Mouse (Mus musculus) thymus, adult 2 months (tissue): ENCODE measurements around the gene Cuedc2. TPM values are rescaled to one million over a fixed set of nuclear protein-coding genes. Genes with fewer than 3 reads are reported as not detected.

Experiments
- DNase-seq: peaks from one replicate; pipeline ENCODE4 v3.0.0; 2021
- H3K27ac ChIP-seq: fragments of 200-500 bp; 2 replicates; pipeline ENCODE4 v1.5.1; 2012; ENCODE audit warnings: low read length, control low read depth; ENCODE audit not compliant: control insufficient read depth, insufficient read depth
- H3K27me3 ChIP-seq: fragments of 200-500 bp; 2 replicates; pipeline ENCODE4 v1.6.1; 2012; ENCODE audit warnings: mild to moderate bottlenecking, low read length, moderate library complexity, mixed read lengths; ENCODE audit not compliant: control insufficient read depth, insufficient read depth
- H3K36me3 ChIP-seq: fragments of 200-500 bp; 2 replicates; pipeline ENCODE4 v1.6.1; 2012; ENCODE audit warnings: mild to moderate bottlenecking, low read length, moderate library complexity; ENCODE audit not compliant: control insufficient read depth, insufficient read depth
- H3K4me1 ChIP-seq: fragments of 200-500 bp; replicated peaks from 2 replicates; pipeline ENCODE4 v1.6.1; 2012; ENCODE audit warnings: low read length; ENCODE audit not compliant: control insufficient read depth, insufficient read depth
- H3K4me3 ChIP-seq: fragments of 200-500 bp; 2 replicates; pipeline ENCODE4 v1.5.1; 2012; ENCODE audit warnings: mild to moderate bottlenecking, low read length, control low read depth, moderate library complexity; ENCODE audit not compliant: control insufficient read depth, insufficient read depth
- CTCF ChIP-seq: fragments of 200-500 bp; IDR thresholded peaks from 2 replicates; pipeline ENCODE4 v1.5.1; 2012; ENCODE audit warnings: mild to moderate bottlenecking, control low read depth, low read length, moderate library complexity, borderline replicate concordance; ENCODE audit not compliant: control insufficient read depth, poor library complexity, insufficient read depth; ENCODE audit errors: extremely low read depth
- POLR2A ChIP-seq: fragments of 200-500 bp; IDR thresholded peaks from 2 replicates; pipeline ENCODE4 v1.6.1; 2012; ENCODE audit warnings: mild to moderate bottlenecking, low read length, control low read depth, moderate library complexity; ENCODE audit not compliant: control insufficient read depth, poor library complexity, insufficient read depth; ENCODE audit errors: extremely low read depth
- WGBS: fragments of 180-500 bp; shearing (Covaris S2); methylation state at CpG from one replicate; pipeline ENCODE4 v1.1.7; 2018; 5-methylcytosine and 5-hydroxymethylcytosine counted together
- polyA plus RNA-seq: library from polyadenylated mRNA; depleted of rRNA; stranded (reverse); fragments of >200 nt; gene quantifications from 2 replicates; pipeline ENCODE4 v1.2.3, GENCODE M21; 2012

Cuedc2 gene
- polyA plus RNA-seq, 1 experiment = 105 TPM

DNA sequence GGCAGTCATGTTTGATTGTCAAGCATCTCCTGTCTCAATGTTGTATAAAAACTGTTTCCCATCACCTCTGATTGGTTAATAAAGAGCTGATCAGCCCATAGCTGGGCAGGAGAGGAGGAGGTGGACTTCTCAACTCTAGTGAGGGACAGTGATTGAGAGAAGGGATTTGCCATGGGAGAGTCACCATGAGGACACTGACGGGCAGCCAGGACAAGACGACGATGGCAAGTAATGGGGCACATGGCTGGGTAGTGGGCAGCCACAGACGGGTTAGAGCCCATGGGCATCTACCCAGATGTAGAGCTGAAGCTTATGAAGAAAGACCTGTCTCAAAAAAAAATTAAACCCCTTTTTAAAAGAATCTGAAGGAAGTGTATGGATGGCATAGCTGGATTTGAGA is 36.0 kb downstream of the Cuedc2 start:
- Histone ChIP-seq H3K4me3 (no peak overlapping the region), H3K36me3 (no peaks in the 10 kb centered on the region), H3K27ac (no peak overlapping the region), H3K27me3 (no peaks in the 10 kb centered on the region), H3K4me1 (peaks cover 11% of the 10 kb centered on the region)
- no peak for DNase-seq
- TF ChIP-seq CTCF (no peak), POLR2A (no peak)
- 97% methylated on average over 4 of the region's 4 CpGs for WGBS

DNA sequence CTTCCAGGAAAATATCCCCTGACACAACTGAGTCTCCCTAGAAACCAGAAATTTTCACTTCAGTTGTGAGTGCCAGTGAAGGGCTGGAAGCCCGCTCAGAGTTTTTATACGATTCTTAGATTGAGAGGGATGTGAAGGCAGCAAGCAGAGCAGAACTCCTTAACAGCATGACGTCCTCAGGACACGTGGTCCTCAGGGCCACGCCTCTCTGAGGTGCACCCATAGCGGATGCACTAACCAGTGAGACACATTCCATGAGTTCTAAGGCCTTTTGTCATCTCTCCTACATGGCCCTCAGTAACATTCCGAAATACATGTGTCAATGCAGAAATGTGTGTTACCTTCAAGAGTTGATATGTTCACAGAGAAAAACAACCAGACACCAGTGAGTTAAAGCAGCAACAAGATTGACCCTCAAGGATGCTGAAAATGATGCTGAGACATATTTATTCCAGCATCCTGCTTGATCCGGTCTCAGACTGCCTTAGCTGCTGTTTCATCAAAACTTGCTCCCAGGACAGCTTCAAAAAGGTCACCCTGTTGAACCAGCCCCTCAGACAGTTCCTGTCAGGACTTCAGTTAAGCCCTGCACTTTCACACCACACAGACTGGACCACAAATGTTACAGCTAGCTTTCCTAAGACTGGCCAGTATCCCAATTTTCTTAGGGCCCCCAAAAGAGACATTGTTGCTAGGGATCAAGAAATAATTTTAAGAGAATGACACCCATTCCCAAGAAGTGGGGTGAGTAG is 38.0 kb downstream of the Cuedc2 start:
- no peak overlapping the region for H3K27ac ChIP-seq
- DNase-seq = no peak
- no peak for TF ChIP-seq POLR2A
- no peak for TF ChIP-seq CTCF

DNA sequence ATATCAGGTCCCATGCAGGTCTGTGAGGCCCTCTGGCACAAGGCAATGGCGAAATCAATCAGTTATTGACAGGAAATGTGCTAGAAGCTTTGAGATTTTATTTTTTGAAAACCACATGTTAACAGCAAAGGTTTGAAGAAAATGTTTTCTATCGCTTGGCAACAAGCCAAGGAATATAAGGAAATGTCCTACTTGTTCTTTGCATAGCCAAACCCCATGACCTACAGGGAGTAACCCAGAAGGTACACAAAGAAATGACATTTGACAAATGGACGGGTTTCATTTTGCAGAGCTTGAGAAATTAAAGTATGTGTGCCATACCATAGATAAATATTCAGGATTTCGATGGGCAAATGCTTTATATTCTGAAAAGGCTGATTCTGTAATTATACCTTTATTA is 41.6 kb downstream of the Cuedc2 start:
- TF ChIP-seq POLR2A (no peak), CTCF (no peak)
- Histone ChIP-seq H3K4me3 (no peak overlapping the region), H3K36me3 (no peaks in the 10 kb centered on the region), H3K27me3 (no peaks in the 10 kb centered on the region), H3K4me1 (no peaks in the 10 kb centered on the region), H3K27ac (no peak overlapping the region)
- 90% methylated on average over 4 of the region's 4 CpGs for WGBS
- DNase-seq = no peak

More for the DNA sequence above, 38.0 kb downstream of the Cuedc2 start:
- no peak overlapping the region for H3K4me3 ChIP-seq
- peaks cover 5% of the 10 kb centered on the region for H3K4me1 ChIP-seq
- no peaks in the 10 kb centered on the region for H3K36me3 ChIP-seq
- H3K27me3 ChIP-seq = no peaks in the 10 kb centered on the region
- 69% methylated on average over 8 of the region's 8 CpGs for whole genome bisulfite sequencing

DNA sequence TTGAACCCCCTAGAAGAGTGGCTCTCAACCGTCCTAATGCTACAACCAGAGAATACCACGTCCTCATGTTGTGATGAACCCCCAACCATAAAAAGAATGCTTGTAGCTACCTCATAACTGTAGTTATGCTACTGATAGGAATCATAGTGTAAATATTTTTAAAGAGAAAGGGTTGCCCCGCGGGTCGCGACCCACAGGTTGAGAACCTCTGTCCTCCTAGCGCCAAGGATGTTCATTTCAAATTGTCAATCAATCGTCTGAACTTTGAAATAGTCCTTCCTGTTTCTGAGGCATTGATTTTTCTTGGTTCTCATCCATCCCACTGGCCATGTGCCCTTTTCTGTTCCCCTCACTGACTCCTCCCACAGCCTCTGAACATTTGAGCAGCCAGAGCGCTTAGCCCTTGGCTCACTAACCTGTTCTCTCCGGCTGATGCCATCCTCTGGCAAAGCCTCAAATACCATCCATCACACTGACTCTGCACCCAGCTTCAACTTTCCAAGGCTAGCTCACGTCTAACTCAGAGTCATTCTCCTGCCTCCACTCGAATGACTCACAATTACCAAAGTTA is 47.9 kb downstream of the Cuedc2 start:
- H3K36me3 ChIP-seq = peaks cover 6% of the 10 kb centered on the region
- WGBS = 64% methylated on average over 12 of the region's 12 CpGs
- DNase-seq = no peak

DNA sequence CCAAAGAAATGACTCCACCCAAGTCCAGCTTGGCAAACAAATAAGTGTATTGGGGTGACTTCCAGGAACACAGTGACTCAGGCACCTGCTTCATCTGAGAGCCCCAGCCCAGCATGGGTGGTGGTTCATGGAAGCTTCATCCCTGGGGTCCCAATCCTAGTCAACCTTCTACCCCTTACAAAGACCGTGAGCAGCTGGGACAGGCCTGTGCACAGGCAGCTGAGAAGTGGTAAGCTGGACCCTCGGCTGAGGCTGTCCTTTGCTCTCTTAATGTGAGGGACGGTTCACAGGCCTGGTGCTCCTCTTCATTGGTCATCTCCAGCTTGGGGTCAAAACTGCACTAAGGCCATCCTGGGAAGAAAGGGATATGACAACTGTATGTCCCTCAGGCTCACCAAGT is 50.9 kb downstream of the Cuedc2 start:
- DNase-seq = no peak
- 90% methylated on average over 3 of the region's 3 CpGs for WGBS
- H3K4me1 ChIP-seq = peaks cover 16% of the 10 kb centered on the region
- H3K27me3 ChIP-seq = no peaks in the 10 kb centered on the region
- H3K4me3 ChIP-seq = no peak overlapping the region
- H3K27ac ChIP-seq = no peak overlapping the region
- TF ChIP-seq CTCF (no peak), POLR2A (no peak)
- peaks cover 26% of the 10 kb centered on the region for H3K36me3 ChIP-seq

More for the DNA sequence above, 47.9 kb downstream of the Cuedc2 start:
- Histone ChIP-seq H3K4me1 (no peaks in the 10 kb centered on the region), H3K27me3 (no peaks in the 10 kb centered on the region), H3K27ac (no peak overlapping the region), H3K4me3 (no peak overlapping the region)
- TF ChIP-seq POLR2A (no peak), CTCF (no peak)

DNA sequence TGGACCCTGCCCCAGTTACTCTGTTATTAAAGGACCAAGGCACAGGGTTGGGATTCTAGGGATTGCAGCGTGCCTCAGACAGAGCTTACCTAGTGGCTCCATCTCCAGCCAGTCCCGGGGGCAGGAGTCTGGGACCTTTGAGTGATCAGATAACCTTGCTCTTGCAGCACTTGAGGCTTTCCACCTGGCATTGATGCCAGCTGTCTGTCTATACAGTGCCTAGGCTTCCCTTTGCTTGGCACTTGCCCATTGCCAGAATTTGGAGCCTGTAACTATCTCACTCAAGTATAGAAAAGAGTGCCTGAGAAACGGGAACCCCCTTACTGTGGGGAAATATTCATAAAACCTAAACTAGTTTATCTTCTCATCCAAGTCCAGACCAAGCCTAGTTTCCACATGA is 51.6 kb downstream of the Cuedc2 start:
- WGBS = 89% methylated on average over 3 of the region's 3 CpGs
- TF ChIP-seq CTCF = no peak
- TF ChIP-seq POLR2A = no peak
- Histone ChIP-seq H3K27ac (no peak overlapping the region), H3K36me3 (peaks cover 26% of the 10 kb centered on the region), H3K27me3 (no peaks in the 10 kb centered on the region), H3K4me1 (peaks cover 21% of the 10 kb centered on the region), H3K4me3 (no peak overlapping the region)
- no peak for DNase-seq

DNA sequence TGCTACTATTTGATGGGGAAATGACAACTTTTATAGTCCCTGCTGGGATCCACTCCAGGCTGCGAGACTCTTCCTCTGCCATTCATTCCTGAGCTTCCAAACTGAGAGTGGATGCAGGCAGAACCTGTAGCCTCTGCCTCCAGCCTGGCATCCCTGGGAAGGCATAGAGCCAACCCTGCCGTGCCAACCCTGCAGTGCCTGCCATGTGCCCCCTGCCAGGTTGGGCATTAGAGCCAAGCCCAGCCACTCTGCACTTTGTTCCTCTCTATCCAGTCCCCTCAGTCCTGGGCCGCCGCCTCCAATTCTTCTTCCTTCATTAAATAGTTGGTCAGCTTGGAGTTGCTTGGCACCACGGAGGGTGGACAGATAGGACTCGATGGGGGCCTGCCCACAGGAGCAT is 52.5 kb downstream of the Cuedc2 start:
- H3K4me1 ChIP-seq = peaks cover 26% of the 10 kb centered on the region
- TF ChIP-seq CTCF = no peak
- TF ChIP-seq POLR2A = no peak
- 98% methylated on average over 6 of the region's 6 CpGs for WGBS
- no peak overlapping the region for H3K4me3 ChIP-seq
- no peaks in the 10 kb centered on the region for H3K27me3 ChIP-seq
- no peak overlapping the region for H3K27ac ChIP-seq
- H3K36me3 ChIP-seq = peaks cover 26% of the 10 kb centered on the region
- no peak for DNase-seq

DNA sequence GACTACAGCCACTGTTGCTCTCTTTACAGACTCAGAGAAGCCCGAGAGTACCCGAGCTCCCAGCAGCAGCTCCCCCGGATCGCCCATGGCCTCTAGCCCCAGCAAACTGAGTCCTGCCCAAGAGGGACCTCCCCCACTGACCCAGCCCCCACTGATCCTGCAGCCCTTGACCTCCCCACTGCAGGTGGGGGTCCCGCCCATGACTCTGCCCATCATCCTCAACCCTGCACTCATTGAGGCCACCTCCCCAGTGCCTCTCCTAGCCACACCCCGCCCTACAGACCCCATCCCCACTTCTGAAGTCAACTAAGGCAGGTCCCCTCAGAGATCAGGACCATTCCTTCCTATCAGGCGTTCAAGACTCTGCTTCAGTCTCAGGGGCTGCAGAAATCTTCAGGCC is 52.9 kb downstream of the Cuedc2 start:
- Histone ChIP-seq H3K4me3 (no peak overlapping the region), H3K36me3 (peaks cover 26% of the 10 kb centered on the region), H3K27me3 (no peaks in the 10 kb centered on the region), H3K27ac (no peak overlapping the region), H3K4me1 (peaks cover 26% of the 10 kb centered on the region)
- DNase-seq = no peak
- no peak for TF ChIP-seq CTCF
- no peak for TF ChIP-seq POLR2A
- WGBS = 97% methylated on average over 7 of the region's 7 CpGs
